Mouse (Mus musculus): ENCODE results near the gene Yars.
"Not testable (repeated sequence)": the region's sequence is repeated elsewhere in the genome, so short reads cannot be mapped to it uniquely, and the experiment has no call there.

Gene Yars

GRCm38 (mm10) chr4:129188803-129189541 is 588 bp upstream of the Yars start:
- no peak for DNase-seq (ENCODE audit: low read depth, low spot score)

- no peak for DNase-seq (ENCODE audit: low read depth, low spot score)
These were observed 978 bp downstream of the Yars start for GRCm38 (mm10) chr4:129190538-129190937.

DNA sequence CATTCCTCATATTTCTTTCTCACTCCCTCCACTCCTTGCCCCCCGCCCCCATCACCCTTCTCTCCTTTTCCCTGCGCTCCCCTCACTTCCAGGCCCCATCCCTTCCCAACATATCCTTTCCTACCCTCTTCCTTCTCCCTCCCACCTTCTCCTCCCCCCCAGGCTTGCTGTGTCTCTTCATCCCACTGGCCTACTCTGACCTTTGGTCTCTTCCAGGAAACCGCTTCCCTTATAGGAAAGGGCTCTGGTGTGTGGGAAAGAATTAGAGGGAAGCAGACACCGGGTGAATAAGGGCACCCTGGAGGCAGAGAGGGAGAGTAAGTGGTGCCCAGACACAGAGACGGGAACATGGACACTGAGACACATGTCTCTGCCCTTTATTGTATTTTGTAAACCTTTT is 2.1 kb downstream of the Yars start:
- no peak for DNase-seq (ENCODE audit: low read depth, low spot score)

GRCm38 (mm10) chr4:129194280-129194679 is 4.7 kb downstream of the Yars start:
- no peak for DNase-seq (ENCODE audit: low read depth, low spot score)

- no peak for DNase-seq (ENCODE audit: low read depth, low spot score)
These were observed 8.0 kb downstream of the Yars start for GRCm38 (mm10) chr4:129197514-129197913.

- DNase-seq (ENCODE audit: low read depth, low spot score) = no peak
These were observed 15.1 kb downstream of the Yars start for GRCm38 (mm10) chr4:129204655-129205054.

- no peak for DNase-seq (ENCODE audit: low read depth, low spot score)
These were observed 17.2 kb downstream of the Yars start for GRCm38 (mm10) chr4:129206792-129207191.

DNA sequence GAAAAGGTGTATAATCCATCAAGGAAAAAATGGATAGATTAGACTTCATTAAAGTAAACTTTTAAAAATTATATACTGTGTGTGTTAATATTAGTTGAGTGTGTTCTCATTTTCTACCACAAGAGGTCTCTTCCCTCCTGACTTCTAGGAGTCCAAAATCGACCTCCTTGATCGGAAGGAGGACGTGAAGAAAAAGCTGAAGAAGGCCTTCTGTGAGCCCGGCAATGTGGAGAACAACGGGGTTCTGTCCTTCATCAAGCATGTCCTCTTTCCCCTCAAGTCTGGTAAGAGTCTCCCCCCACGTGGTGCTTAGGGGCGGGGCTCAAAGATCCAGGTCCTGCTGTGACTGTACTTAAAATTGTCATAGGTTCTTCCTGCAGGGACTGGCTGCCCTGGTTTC is 19.9 kb downstream of the Yars start:
- DNase-seq (ENCODE audit: low read depth, low spot score) = no peak

GRCm38 (mm10) chr4:129211461-129211860 is 21.9 kb downstream of the Yars start:
- DNase-seq (ENCODE audit: low read depth, low spot score) = no peak

- not testable (repeated sequence) for DNase-seq (ENCODE audit: low read depth, low spot score)
These were observed 22.9 kb downstream of the Yars start for GRCm38 (mm10) chr4:129212486-129212885.

GRCm38 (mm10) chr4:129218569-129219175 is 29.1 kb downstream of the Yars start:
- no peak for DNase-seq (ENCODE audit: low read depth, low spot score)

DNA sequence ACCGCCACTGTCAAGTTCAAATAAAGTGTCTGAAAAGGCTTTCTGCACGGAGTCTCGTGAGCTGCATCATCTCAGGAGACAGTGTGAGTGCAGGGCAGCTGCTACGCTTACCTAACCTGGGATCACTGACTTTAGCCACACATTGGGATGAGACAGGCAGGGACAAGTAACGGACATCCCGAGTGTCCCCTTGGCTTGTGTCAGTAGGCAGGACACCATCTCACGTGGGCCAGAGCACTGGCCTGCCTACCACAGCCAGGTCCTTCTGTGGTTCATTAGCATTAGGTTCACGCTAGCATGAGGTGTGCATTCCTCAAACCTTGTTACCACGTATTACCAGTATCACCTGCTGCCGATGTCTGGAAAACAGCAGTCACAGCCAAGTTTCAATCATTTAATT is 29.6 kb downstream of the Yars start:
- DNase-seq (ENCODE audit: low read depth, low spot score) = no peak

DNA sequence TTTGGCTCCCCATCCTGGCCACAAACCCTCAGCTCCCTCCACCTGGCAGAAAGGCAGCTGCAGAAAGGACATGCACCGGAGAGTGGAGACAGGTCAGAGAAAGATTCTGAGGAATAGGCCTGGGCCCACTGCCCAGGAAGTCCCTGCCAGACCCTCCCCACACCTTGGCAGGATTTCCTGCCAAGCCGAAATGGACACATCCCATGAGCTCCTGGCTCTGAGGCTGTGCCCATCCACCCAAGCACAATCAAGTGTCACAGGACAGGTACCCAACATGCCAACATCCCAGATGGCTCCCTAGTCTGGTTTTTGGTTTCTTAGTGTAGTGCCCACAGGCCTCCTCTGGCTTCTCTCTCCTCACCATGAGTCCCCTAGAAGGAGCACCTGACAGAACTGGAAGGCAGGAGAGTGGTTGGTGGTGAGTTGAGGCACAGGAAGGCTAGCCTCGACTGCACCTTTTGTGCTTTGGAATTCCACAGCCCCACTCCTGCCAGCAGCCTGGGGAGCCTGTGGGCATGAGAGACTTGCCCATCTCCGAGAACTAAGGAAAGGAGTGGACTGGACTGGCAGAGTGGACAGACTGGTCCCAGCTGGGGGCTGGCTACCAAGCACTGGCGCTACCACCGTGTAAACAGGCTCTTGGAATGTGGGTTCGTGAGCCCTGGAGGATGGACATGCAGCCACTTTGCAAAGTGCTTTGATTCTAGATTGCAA is 31.0 kb downstream of the Yars start:
- DNase-seq (ENCODE audit: low read depth, low spot score) = no peak

DNA sequence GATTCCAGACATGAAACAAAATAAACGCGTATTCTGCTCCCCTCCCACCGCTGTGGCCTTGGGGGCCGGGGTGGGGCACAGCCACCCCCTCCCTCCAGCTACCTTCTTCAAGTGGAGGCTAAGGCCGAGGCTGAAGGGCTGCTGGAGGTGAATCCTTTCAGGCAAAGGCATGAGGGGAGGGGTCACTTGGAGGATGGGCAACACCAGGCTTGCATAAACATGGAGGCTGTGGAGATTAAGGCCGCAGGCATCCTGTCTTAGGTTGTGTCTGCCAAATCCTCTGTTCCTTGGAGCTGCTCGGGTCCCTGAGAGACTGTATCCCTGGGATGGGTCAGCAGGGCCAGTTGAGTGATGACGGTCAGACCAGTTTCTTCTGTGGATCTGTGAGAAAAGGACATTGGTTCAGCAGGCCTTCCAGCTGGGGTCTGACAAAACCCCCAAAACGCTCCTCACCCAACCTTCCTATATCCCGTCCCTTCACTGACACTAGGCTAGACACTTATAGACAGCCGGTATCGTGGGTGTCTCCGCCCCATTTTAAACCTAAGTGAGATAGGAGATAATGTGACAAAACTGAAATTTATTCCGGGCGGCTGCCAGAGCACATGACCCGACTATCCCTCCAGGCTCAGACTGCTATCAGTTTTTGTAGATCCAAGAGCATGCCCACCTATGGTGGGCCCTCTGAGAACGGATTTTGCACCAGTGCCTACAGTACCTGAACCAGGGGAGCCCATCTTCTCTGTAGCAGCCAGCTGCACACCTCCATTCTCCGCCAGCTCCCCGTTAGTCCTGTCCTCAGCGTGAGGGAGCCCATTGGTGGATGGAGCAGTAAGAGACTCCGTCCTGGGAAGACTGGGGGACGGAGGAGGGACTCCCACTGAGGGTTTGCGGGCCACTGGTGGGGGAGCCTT is 31.8 kb downstream of the Yars start:
- DNase-seq (ENCODE audit: low read depth, low spot score) = no peak

DNA sequence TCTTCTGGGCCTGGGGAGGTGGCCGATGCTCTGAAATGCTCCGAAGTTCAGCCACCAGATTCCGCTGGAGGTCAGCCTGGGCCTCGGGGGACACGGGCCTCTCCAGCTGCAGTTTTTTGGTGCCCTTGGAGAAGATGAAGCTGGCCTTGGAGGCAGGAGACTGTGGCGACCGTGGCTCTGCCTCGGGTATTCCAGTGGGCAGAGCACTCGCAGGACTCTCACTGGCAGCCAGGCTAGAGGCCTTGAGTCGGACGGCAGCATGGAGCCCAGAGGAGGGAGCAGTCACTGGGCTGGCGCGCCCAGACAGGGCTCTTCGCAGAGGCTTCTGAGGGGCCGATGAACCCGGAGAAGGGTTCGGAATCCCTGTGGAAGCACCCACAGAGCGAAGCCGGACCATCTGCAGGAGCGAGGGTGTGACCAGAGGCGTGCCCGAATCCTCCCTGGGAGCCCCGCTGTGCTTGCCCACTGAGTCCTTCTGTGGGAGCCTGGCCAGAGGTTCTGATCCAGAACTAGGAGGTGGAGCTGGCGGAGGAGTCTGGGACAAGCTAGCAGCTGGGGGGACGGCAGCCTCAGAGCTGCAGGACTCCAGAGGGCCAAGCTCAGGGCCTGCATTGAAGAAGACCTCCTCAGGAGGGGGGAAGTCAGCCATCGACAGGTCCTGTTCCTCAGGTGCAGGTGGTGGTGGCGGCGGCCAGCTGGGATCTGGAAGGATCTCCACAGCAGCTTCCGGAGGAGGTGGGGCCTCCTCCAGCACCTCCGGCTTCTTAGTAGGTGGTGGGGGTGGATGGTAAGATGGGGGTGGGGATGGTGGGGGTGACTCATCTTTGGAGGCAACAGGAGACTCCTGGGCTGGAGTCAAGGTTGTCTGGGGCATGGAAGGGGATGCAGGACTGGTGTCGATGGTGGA is 32.7 kb downstream of the Yars start:
- DNase-seq (ENCODE audit: low read depth, low spot score) = no peak

GRCm38 (mm10) chr4:129223421-129224281 is 34.1 kb downstream of the Yars start:
- DNase-seq (ENCODE audit: low read depth, low spot score) = no peak

- DNase-seq (ENCODE audit: low read depth, low spot score) = no peak
These were observed 35.8 kb downstream of the Yars start for GRCm38 (mm10) chr4:129225315-129225714.

- DNase-seq (ENCODE audit: low read depth, low spot score) = no peak
These were observed 36.9 kb downstream of the Yars start for GRCm38 (mm10) chr4:129226441-129226963.

DNA sequence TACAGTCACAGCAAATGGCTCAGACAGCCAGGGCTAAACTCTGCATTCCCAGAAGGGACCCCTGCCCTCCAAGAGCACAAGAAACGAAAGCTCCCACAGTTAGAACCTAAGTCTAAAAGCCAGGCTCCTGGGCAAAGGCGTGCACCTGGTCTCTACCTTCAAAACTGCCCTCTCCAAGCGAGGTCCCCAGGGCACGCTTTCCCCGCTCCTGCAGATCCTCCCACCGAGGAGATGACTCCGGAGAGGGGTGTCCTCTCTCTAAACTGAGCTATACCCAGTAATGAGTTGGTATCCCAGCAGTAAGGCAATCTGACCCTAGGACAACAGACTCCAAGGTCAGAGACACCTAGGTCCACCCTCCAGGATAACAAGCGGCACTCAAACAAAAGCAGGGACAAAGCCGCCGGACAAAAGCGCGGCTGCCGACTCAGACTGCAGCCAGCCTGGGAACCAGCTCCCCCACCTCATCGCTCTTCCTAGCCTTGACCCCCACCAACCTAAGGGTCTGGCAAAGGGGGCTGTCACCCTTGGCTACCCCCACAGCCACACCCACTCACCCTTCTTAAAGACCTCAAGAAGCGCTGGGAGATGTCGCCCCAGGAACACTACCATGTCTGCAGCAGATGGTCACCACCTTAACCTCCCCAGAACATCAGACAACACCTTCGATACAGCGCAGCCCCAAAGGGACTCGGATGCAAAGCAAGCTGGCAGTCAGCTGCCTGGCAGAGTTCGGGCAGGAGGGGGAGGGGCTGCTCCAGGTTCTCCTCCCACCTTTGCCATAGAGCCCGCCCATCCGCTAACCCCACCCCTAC is 37.8 kb downstream of the Yars start:
- no peak for DNase-seq (ENCODE audit: low read depth, low spot score)
